Mouse (Mus musculus) liver, embryonic 11.5 days (tissue): ENCODE results near the gene Lmbr1. TPM values are rescaled to one million over a fixed set of nuclear protein-coding genes. Genes with fewer than 3 reads are reported as not detected.

Experiments
- ATAC-seq: fragments of 200-750 bp; cut with Nextera tagmentation; replicated peaks from 2 replicates; pipeline ENCODE4 v1.8.0; 2017; ENCODE audit warnings: moderate number of reproducible peaks, mild to moderate bottlenecking, moderate TSS enrichment, moderate library complexity; ENCODE audit not compliant: low FRiP score
- DNase-seq: peaks from one replicate; pipeline ENCODE4 v3.0.0-alpha.2; 2017; ENCODE audit warnings: low spot score
- H3K27ac ChIP-seq: fragments of 300-500 bp; sonication (generic); 2 replicates; pipeline ENCODE4 v1.5.1; 2014; ENCODE audit warnings: mild to moderate bottlenecking, low read depth, low read length, control low read depth
- H3K27me3 ChIP-seq: fragments of 300-500 bp; sonication (generic); replicated peaks from 2 replicates; pipeline ENCODE4 v1.6.1; 2014; ENCODE audit warnings: low read length, mixed read lengths; ENCODE audit not compliant: control insufficient read depth, insufficient read depth
- H3K36me3 ChIP-seq: fragments of 300-500 bp; sonication (generic); 2 replicates; pipeline ENCODE4 v1.6.1; 2014; ENCODE audit warnings: mild to moderate bottlenecking, low read length, moderate library complexity, mixed read lengths; ENCODE audit not compliant: control insufficient read depth, insufficient read depth
- H3K4me1 ChIP-seq: fragments of 300-500 bp; sonication (generic); replicated peaks from 2 replicates; pipeline ENCODE4 v1.6.1; 2014; ENCODE audit warnings: low read length, mixed read lengths; ENCODE audit not compliant: control insufficient read depth, insufficient read depth
- H3K4me2 ChIP-seq: fragments of 300-500 bp; sonication (generic); 2 replicates; pipeline ENCODE4 v1.6.1; 2014; ENCODE audit warnings: mild to moderate bottlenecking, control low read depth, moderate library complexity
- H3K4me3 ChIP-seq: fragments of 300-500 bp; sonication (generic); 2 replicates; pipeline ENCODE4 v1.5.1; 2014; ENCODE audit warnings: low read depth, low read length, control low read depth
- H3K9ac ChIP-seq: fragments of 300-500 bp; sonication (generic); 2 replicates; pipeline ENCODE4 v1.6.1; 2014; ENCODE audit warnings: low read depth, low read length, control low read depth
- H3K9me3 ChIP-seq: fragments of 300-500 bp; sonication (generic); 2 replicates; pipeline ENCODE4 v1.6.1; 2016; ENCODE audit warnings: low read length, inconsistent platforms, mixed read lengths; ENCODE audit not compliant: control insufficient read depth
- WGBS: fragments of 180-500 bp; shearing (Covaris S2); extraction: QIAGEN DNeasy Blood & Tissue Kit; methylation state at CpG from one replicate; pipeline ENCODE4 v1.1.7; 2014; 5-methylcytosine and 5-hydroxymethylcytosine counted together
- polyA plus RNA-seq: library from polyadenylated mRNA; unstranded; fragments of >200 nt; fragmentation: Nextera tagmentation; extraction: Ambion mirVana; gene quantifications from 2 replicates; pipeline ENCODE4 v1.2.1, GENCODE M21; 2014

The Lmbr1 gene
- polyA plus RNA-seq, 1 experiment from 2014 or later = 6.5 TPM

GRCm38 (mm10) chr5:29382776-29383175 lies 4.6 kb upstream of the Lmbr1 start:
- 65% methylated on average over 1 of the region's 1 CpGs for WGBS
- Histone ChIP-seq H3K9me3 (no peaks in the 10 kb centered on the region), H3K27me3 (no peaks in the 10 kb centered on the region), H3K9ac (no peak overlapping the region), H3K4me2 (no peak overlapping the region), H3K36me3 (no peaks in the 10 kb centered on the region), H3K4me3 (no peak overlapping the region), H3K4me1 (no peaks in the 10 kb centered on the region), H3K27ac (no peak overlapping the region)
- no peak for DNase-seq
- no peak for ATAC-seq

- Histone ChIP-seq H3K27ac (no peak overlapping the region), H3K9me3 (no peaks in the 10 kb centered on the region), H3K36me3 (no peaks in the 10 kb centered on the region), H3K4me2 (no peak overlapping the region), H3K27me3 (peaks cover 4% of the 10 kb centered on the region), H3K4me1 (peaks cover 5% of the 10 kb centered on the region; the same call in 1 of the 2 replicates), H3K4me3 (no peak overlapping the region), H3K9ac (no peak overlapping the region)
- 72% methylated on average over 2 of the region's 2 CpGs for WGBS
- no peak for DNase-seq
- ATAC-seq = no peak
Measured at GRCm38 (mm10) chr5:29380091-29380490, 1.9 kb upstream of the Lmbr1 start.

DNA sequence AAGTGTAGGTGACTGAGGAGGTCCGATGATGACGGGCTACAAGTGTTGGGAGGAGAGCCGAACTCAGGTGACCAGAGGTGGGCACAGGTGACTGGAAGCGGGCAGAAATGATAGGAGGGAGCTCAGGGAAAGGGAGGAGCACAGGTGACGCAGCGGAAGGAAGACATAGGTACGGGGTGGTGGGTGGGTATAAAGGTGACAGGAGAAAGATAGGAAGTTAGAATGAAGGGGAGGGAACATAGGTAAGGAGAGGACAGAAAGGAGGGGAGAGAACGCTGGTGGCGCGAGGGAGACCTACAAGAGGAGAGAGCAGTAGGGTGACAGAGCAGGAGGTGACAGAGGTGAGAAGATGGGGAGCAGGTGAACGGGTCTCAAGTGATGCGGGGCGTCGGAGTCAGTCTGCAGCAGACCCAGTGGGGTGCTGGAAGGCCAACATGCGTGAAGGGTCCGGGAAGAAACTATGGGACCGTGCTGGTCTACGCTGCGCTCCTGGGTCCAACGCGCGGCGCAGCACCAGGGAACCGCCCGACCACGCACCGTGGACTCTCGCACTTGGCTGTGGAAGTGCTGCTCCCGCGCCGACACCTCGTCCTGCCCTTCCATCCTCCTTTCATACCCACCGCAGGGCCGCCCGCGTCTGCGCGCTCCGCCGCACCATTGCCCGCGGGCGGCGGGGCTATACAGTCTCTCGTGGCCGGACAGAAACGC lies 446 bp downstream of the Lmbr1 start:
- H3K9ac ChIP-seq = peak overlapping the region; percentile 74
- 1% methylated on average over 47 of the region's 47 CpGs for WGBS
- ATAC-seq = peak; percentile 66
- peaks cover 4% of the 10 kb centered on the region for H3K27me3 ChIP-seq
- H3K9me3 ChIP-seq = no peaks in the 10 kb centered on the region
- H3K27ac ChIP-seq = peak overlapping the region; percentile 81
- H3K4me3 ChIP-seq = peak overlapping the region; percentile 76
- DNase-seq = no peak
- peaks cover 5% of the 10 kb centered on the region; the same call in 1 of the 2 replicates for H3K4me1 ChIP-seq
- peak overlapping the region; percentile 96 for H3K4me2 ChIP-seq
- H3K36me3 ChIP-seq = no peaks in the 10 kb centered on the region

DNA sequence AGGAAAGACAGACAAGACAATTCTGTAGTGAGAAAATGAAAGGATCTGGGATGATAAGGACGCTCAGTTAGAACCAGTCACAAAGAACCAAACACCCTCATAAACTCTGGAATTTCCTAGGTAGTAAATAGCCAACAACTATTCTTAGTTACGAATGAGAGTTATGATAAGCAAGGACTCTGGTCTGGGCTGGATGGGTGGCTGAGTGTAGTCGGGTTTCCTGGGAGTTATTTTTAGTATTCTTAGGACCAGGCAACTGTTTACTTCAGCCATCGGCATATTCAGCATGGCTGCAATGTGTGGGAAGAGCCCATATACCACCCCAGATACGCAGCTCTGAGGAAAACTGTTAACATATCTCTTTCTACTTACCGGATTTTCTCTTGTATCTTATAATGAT lies 14.7 kb downstream of the Lmbr1 start:
- H3K27ac ChIP-seq = no peak overlapping the region
- WGBS = 75% methylated on average over 6 of the region's 6 CpGs
- ATAC-seq = no peak

GRCm38 (mm10) chr5:29335836-29336235 lies 42.4 kb downstream of the Lmbr1 start:
- ATAC-seq (no peak), DNase-seq (no peak)
- Histone ChIP-seq H3K27ac (no peak overlapping the region), H3K27me3 (no peaks in the 10 kb centered on the region), H3K4me1 (no peaks in the 10 kb centered on the region), H3K4me3 (no peak overlapping the region), H3K4me2 (no peak overlapping the region), H3K36me3 (no peaks in the 10 kb centered on the region), H3K9ac (no peak overlapping the region), H3K9me3 (no peaks in the 10 kb centered on the region)
- 49% methylated on average over 5 of the region's 5 CpGs for WGBS

More for the DNA sequence above, 14.7 kb downstream of the Lmbr1 start:
- Histone ChIP-seq H3K4me2 (no peak overlapping the region), H3K36me3 (no peaks in the 10 kb centered on the region), H3K27me3 (no peaks in the 10 kb centered on the region), H3K4me1 (no peaks in the 10 kb centered on the region), H3K9ac (no peak overlapping the region), H3K4me3 (no peak overlapping the region), H3K9me3 (no peaks in the 10 kb centered on the region)
- DNase-seq = no peak

DNA sequence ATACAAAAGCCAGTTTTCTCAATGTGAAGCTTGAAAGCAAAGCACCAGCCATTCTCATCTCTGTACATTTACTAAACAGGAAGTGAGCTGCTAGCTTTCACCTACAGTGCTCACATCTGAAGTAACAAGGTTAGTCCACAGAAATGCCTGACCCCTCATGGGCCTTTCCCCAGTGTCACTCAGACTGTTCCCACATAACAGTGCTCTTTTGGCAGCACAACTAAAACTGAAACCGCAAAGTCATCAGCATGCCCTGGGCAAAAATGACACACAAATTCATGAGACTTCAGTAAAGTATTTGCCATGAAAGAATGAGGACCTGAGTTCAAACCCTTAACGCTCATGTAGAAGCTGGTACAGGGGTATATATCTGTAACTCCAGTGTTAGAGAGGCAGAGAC lies 55.7 kb downstream of the Lmbr1 start:
- no peak for DNase-seq
- Histone ChIP-seq H3K4me1 (no peaks in the 10 kb centered on the region), H3K4me2 (no peak overlapping the region), H3K4me3 (no peak overlapping the region), H3K9me3 (no peaks in the 10 kb centered on the region), H3K27ac (no peak overlapping the region), H3K36me3 (no peaks in the 10 kb centered on the region), H3K27me3 (no peaks in the 10 kb centered on the region), H3K9ac (no peak overlapping the region)
- WGBS = 87% methylated on average over 2 of the region's 2 CpGs
- ATAC-seq = no peak

DNA sequence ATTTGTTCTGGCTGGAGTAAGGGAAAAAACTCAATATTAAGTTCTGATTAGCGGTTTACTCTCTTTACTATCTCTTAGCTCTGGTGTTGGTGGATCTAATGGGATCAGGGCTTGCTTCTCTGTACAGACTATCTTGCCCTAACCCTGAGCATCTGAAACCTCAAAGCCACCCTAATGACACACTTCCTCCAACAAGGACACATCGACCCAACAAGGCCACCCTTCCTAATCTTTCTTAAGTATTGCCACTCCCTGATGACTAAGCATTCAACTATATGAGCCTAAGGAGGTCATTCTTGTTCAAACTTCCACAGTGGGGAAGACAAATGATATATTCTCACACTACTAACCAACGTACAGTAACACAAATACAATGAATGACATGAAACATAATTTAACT lies 69.0 kb downstream of the Lmbr1 start:
- ATAC-seq (no peak), DNase-seq (no peak)
- Histone ChIP-seq H3K4me2 (no peak overlapping the region), H3K27ac (no peak overlapping the region), H3K4me3 (no peak overlapping the region), H3K27me3 (no peaks in the 10 kb centered on the region), H3K9me3 (no peaks in the 10 kb centered on the region), H3K9ac (no peak overlapping the region), H3K4me1 (no peaks in the 10 kb centered on the region), H3K36me3 (no peaks in the 10 kb centered on the region)
- WGBS = 67% methylated on average over 3 of the region's 3 CpGs

DNA sequence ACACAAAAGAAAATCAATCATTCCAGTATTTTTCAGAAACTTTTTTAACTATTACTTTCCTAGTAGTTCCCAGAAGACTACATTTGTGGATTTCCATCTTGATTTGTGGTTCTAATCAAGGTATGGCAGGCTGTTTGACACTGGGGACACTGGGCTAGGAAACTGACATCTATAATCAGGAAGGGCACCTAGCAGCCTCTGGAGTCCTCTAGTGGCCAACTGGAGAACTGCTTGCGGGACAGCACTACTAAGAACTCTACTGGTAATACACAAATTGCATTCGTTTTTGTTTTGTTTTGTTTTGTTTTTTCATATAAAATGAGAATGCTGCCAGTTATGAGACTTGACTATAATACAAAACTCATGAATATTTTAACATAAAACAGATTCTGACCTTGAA lies 85.0 kb downstream of the Lmbr1 start:
- no peaks in the 10 kb centered on the region for H3K9me3 ChIP-seq
- no peaks in the 10 kb centered on the region for H3K27me3 ChIP-seq
- 18% methylated on average over 2 of the region's 2 CpGs for WGBS
- ATAC-seq (no peak), DNase-seq (no peak)
- H3K4me2 ChIP-seq = no peak overlapping the region
- no peaks in the 10 kb centered on the region for H3K4me1 ChIP-seq
- no peaks in the 10 kb centered on the region for H3K36me3 ChIP-seq
- no peak overlapping the region for H3K9ac ChIP-seq
- H3K4me3 ChIP-seq = no peak overlapping the region
- H3K27ac ChIP-seq = no peak overlapping the region

GRCm38 (mm10) chr5:29290110-29290509 lies 88.1 kb downstream of the Lmbr1 start:
- H3K36me3 ChIP-seq = no peaks in the 10 kb centered on the region
- H3K4me3 ChIP-seq = no peak overlapping the region
- WGBS = 91% methylated on average over 3 of the region's 3 CpGs
- H3K4me2 ChIP-seq = no peak overlapping the region
- H3K9ac ChIP-seq = no peak overlapping the region
- no peaks in the 10 kb centered on the region for H3K27me3 ChIP-seq
- H3K27ac ChIP-seq = no peak overlapping the region
- ATAC-seq (no peak), DNase-seq (no peak)
- no peaks in the 10 kb centered on the region for H3K9me3 ChIP-seq
- H3K4me1 ChIP-seq = no peaks in the 10 kb centered on the region
